Mouse (Mus musculus): ENCODE measurements at regions not wholly inside any gene's neighbourhood (a gene's known extent, or its start where the extent isn't known, plus 50 kb on each side); places are given as distances from the start of the nearest gene placed in this dataset.
"Not testable (repeated sequence)": the region's sequence is repeated elsewhere in the genome, so short reads cannot be mapped to it uniquely, and the experiment has no call there.

- not testable (repeated sequence) for ATAC-seq (ENCODE audit: low TSS enrichment)
Measured at GRCm38 (mm10) chr2:53632816-53633474, 441.4 kb downstream of the Arl6ip6 start.

DNA sequence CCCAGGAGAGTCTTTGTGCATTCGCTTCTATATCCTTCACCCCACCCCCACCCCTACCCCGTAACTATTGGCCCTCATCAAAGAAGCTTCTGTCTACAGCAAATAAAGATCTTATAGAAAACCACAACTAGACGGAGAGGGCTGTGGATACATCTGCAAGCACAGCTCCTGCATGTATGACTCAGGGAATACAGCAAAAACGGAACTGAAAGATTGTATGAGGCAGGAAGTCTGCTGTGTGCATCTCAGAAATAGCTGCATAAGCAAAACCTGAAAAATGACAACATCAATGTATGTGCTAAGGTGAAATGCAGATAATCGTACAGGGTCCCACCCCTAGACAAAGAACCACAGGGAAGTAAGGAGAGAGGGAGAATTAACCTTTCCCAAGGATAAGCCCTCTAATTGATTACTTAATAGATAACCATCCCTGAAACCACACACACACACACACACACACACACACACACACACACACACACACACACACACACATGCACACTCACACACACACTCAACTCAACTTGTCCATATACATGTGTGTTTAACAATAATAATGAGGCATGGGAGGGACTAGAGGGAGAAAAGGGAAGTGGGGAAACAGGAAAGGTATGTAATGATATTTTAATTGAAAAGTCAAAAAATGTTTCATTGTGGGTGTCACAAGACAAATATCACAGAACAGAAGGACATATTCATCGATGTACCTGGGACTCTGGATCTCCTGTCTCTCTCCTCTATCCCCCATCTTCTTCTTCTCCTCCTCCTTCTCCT is 416.6 kb downstream of the Rprm start:
- no peak for ATAC-seq (ENCODE audit: low TSS enrichment)

GRCm38 (mm10) chr2:53680350-53681011 is 404.9 kb downstream of the Rprm start:
- ATAC-seq (ENCODE audit: low TSS enrichment) = no peak

DNA sequence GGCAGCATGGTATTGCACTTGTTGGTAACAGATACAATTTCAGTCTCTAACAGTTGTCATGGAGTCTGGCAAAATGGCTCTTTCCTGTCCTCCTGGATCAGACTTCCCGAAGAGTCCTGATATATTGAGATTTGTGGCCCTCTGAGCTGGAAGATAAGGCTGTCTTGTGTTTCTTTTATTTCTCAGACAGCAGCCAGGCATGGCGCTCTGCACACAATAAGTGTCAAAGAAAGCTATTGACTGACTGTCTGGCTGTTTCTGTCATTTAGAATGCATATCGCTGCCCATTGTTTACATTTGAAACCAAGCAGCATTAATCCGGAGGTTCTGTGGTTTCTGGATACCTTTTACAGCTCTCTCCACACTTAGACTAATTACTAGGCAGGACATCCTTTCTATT is 402.8 kb downstream of the Rprm start:
- ATAC-seq (ENCODE audit: low TSS enrichment) = no peak

DNA sequence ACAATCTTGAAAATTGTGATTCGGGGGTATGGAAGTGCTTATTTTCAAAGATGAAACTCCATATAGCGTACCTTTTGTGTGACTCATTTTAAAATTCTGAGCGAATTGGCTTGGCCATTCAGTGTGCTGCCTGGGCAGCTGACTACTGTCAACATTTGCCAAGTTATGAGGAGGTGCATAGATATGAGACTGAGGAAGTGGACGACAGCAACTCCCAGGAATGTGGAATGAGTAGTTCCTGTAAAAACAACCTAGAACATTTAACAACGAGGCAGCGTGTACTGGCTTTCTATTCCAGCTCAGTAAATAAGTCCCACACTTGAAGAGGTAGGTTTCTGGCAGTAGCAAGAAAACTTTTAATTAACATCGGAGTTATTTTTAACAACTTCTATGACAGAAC is 398.1 kb downstream of the Rprm start:
- peak; percentile 76 for ATAC-seq (ENCODE audit: low TSS enrichment)

DNA sequence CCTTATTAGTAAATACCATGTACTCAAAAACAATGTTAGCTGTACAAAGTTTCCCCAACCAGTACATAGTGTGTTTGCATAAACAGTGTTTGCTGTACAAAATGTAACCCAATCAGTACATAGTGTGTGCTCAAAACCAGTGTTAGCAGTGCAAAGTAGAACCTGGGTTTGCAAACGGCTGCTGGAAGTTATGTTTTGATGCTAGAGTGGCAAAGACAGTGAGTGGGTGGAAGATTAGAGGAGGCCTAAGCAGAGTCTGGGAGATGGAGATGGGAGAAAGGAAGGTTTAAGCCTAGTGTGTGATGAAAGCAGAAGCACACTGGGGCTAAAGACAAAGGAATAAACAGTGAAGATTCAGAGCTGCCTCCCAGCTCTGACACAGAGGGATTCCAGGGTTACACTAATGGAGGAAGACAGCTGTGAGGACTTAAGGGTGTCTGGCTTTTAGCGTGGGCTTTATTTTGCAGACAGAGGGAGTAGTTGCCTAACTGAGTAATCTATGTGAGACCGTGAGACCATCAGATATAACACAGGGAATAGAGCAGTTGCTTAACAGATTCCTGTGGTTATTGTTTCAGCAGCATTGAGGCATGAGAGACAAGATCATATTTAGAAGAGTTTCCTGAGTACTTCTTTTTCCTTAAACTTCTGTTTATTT is 396.0 kb downstream of the Rprm start:
- ATAC-seq (ENCODE audit: low TSS enrichment) = peak; percentile 58

DNA sequence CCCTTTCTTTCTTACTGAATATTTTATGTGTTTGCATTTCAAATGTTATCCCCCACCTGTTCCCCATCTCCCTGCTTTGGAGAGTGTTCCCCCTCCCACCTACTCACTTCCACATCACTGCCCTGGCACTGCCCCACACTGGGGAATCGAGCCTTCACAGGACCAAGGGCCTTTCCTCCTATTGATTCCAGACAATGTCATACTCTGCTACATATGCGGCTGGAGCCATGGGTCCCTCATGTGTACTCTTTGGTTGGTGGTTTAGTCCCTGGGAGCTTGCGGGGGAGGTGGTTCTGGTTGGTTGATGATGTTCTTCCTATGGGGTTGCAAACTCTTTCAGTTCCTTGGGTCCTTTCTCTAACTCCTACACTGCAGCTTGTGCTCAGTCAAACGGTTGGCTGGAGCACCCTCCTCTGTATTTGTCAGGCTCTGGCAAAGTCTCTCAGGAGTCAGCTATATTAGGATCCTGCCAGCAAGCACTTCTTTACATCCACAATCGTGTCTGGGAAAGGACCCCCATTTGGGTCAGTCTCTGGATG is 393.7 kb downstream of the Rprm start:
- no peak for ATAC-seq (ENCODE audit: low TSS enrichment)

DNA sequence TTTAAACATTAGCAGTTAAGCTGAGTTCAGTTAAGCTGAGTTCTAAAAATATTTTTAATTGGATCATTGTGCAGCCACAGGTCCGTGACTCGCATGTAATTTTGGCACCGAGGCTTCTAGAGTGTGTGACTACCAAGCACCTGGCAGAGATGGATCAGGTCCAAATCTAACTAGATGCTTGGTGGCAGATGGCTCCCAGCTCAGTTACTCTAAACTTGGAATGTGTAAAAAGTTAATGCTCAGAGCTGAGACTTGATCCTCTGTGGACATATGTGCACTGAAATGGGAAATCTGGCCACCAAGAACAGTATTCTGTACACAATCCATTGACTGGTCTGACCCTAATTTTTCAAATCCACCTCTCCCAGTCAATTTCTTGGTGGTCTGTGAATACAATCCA is 374.1 kb downstream of the Rprm start:
- ATAC-seq (ENCODE audit: low TSS enrichment) = peak; percentile 81

- peak; percentile 44 for ATAC-seq (ENCODE audit: low TSS enrichment)
Measured at GRCm38 (mm10) chr2:53713106-53713640, 372.2 kb downstream of the Rprm start.

DNA sequence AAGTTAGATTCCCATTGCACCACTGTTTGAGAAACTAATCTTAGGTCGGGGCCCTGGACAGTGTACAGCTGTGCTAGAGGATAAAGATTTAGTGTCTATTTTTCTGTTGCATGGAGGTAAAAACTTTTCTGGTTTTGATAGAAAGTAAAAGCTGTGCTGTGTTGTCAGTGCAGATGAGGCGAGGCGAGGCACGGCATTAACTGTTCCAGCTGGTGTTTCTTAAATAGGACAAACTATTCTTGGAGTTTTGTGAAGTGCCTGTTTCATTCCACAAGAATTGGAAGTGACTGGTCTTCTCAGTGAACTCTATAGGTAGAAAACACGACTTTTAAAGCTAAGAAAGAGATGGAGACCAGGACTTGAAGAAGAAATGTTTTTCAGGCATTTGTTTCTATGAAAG is 370.3 kb downstream of the Rprm start:
- 0 out of 2 replicates have a peak, but pooled peaks have one; percentile 8 for ATAC-seq (ENCODE audit: low TSS enrichment)

DNA sequence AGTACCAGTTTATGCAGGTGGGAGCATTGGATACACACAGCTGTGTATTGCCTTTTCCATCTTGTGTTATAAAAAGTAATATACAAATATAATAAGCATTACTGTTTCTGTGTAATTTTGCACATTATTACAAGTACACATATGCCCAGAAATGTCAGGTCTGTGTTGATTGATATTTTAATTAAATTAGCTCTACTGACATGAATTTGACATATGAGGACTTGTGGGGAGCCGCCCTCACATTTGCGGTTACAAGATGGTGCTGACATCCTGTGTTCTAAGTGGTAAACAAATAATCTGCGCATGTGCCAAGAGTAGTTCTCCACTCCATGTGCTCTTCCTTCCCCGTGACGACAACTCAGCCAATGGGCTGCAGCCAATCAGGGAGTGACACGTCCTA is 362.1 kb downstream of the Rprm start:
- no peak for ATAC-seq (ENCODE audit: low TSS enrichment)

DNA sequence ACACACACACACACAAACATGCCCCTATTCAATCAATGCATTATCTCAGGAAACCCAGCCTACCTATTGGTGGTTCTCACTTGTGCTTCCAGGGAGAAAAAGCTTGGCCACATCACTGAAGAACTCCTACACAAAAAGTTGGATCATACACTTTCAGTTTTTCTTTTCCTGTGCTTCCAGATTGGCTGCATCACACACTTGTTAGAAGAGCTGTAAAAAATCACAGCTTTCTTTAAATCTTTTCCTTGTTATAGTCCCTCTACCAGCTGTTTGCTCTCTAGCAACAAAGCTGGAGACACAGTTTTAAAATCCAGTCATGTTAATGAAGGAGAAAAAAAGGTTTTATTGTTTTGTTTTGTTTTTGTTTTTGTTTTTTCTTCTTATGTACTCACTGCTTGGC is 356.7 kb downstream of the Rprm start:
- peak; percentile 96 for ATAC-seq (ENCODE audit: low TSS enrichment)

GRCm38 (mm10) chr2:53730451-53730850 is 354.9 kb downstream of the Rprm start:
- no peak for ATAC-seq (ENCODE audit: low TSS enrichment)

DNA sequence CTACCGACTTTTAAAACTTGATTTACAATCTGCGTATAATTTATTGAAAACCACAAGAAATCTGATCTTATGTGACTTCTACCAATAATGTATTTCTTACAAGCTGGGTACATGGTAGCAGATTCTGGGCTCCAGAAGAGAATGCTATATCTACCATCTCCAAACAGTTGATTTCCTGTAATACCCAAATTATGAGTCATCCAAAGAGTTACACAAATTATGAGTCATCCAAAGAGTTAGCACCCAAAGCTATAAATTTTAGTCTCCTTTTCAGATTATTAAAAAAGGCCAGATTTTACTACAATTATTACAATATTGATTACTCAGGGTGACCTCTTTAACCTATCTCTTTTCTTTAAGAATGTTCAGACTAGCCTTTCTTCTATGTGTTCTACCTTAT is 321.9 kb downstream of the Rprm start:
- 0 out of 2 replicates have a peak, but pooled peaks have one; percentile 44 for ATAC-seq (ENCODE audit: low TSS enrichment)

DNA sequence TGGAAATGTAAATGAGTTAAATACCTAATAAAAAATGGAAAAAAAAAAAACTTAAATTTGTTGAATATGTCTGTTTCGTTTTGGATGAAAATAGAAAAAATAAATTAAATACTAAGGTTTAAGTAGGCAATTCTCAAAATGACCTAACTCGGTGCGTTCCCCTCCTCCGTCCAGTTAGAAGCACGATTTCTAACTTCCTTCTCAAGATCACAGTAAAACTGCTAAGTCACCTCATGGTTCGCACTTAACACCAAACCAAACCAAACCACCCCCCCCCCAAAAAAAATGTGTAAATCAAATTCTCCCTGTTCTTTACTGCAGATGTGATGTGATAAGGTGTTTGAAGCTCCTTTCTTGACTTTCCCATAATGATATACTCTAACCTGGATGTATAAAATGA is 303.3 kb downstream of the Rprm start:
- ATAC-seq (ENCODE audit: low TSS enrichment) = not testable (repeated sequence)

GRCm38 (mm10) chr2:53788599-53788998 is 296.8 kb downstream of the Rprm start:
- not testable (repeated sequence) for ATAC-seq (ENCODE audit: low TSS enrichment)

DNA sequence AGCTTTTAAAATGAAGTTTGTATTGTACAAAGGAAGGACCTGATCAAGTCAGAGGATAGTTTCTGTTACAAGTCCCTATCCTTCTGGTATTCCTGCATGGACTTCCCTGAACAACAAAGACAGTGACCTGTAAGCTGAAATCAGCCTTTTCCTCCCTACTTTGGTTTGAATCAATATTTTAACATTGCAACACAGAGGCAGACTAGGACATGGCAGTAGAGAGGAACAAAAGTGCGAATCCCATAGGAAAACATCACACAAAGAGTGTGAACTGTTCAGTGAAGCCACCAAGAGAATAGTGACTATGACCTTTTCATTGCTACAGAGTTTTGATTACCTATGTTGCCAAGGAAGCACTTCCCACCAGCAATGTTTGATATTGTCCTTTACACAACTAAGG is 288.7 kb downstream of the Rprm start:
- no peak for ATAC-seq (ENCODE audit: low TSS enrichment)

DNA sequence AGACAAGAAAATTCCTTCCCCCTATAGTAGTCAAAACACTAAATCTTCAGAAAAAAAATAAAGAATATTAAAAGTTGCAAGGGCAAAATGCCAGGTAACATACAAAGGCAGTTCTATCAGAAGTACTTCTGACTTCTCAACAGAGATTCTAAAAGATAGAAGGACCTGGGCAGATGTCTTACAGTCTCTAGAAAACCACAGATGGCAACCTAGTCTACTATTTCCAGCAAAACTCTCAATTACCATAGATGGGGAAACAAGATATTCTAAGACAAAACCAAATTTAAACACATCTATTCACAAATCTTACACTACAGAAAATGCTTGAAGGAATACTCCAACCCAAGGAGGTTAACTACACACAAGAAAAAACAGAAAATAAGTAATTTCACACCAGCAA is 281.7 kb downstream of the Rprm start:
- ATAC-seq (ENCODE audit: low TSS enrichment) = peak; percentile 79

DNA sequence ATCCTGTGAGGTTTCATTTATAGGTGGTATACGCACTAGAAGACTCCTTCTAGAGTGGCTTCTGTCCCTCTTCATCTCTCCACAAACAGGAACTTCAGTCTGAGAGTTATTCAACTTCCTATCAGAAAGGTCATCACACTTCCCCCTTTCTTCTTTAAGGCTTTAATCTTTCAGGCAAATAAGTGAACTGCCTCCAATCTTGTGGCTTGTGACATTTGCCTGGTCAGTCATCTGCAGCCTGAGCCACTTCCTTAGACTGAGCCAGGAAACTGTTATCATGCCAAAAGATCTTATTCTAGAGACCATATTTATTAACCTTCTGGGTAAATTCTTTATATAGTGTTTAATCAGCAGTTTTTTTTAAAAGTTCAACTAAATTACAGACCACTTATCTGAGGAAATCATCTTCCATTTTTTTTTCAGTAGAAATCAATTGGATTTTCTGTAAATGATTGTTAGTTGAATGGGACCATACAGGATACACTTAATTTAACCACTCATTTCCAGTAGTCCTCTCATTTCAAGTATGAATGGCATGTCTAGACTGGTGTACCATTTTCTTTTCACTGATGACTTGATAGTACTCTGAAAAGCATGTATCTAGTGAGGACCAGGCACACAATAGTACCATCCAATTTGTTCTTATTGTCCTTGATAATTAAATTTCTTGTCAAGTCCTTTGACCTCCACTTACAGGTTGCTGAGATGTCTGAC is 234.4 kb downstream of the Rprm start:
- no peak for ATAC-seq (ENCODE audit: low TSS enrichment)

Measured in frontal cortex, adult (tissue).